Mouse (Mus musculus): ENCODE measurements around the gene Mob3a.

GRCm38 (mm10) chr10:80670531-80670930 is 31.2 kb downstream of the Mob3a start:
- TF ChIP-seq POLR2A (IDR thresholded peaks at IDR 0.05; ENCODE audit: insufficient read length, low read depth) (no peak), TCF12 (IDR thresholded peaks at IDR 0.05; ENCODE audit: insufficient read depth, poor library complexity, severe bottlenecking) (no peak), CEBPB (IDR thresholded peaks at IDR 0.05; ENCODE audit: insufficient read depth, poor library complexity, severe bottlenecking) (no peak), MYOG (IDR thresholded peaks at IDR 0.05; ENCODE audit: control insufficient read depth in 1 of 3, insufficient read depth in 1 of 3, insufficient read length in 2 of 3, low read depth in 2 of 3) (no peak), E2F4 (IDR thresholded peaks at IDR 0.05; ENCODE audit: insufficient read depth) (no peak), POLR2AphosphoS2 (IDR thresholded peaks at IDR 0.05; ENCODE audit: insufficient read length, low read depth) (no peak), REST (IDR thresholded peaks at IDR 0.05; ENCODE audit: insufficient read depth, insufficient read length) (no peak), SRF (IDR thresholded peaks at IDR 0.05; ENCODE audit: control insufficient read depth, insufficient read length, low read depth) (no peak), USF1 (IDR thresholded peaks at IDR 0.05; ENCODE audit: low read depth) (no peak)
